Mouse (Mus musculus): ENCODE results near the gene Ngef. TPM values are rescaled to one million over a fixed set of nuclear protein-coding genes. Genes with fewer than 3 reads are reported as not detected.

Ngef gene
- total RNA-seq (2015) (not detected in 2 replicates), total RNA-seq (2017) (not detected in 2 replicates)

DNA sequence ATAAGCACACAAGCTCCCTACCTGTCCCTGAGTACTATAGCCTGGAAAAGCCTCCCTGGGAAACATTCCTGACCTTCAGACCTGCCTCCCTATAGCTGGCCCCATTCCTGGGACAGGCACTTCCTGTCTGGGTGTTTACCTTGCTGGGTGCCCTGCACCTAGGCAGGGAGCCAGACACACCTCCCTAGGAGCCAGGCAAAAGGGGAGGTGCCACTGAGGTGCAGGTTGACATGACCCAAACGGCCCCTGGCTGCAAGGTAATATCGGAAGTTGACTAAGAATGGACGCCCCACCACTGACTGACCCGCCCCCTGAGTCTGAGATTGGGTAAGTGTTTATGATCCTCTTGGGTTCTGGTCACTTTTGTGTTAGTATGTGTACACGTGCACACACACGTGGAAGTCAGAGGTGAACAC is at the start of gene Ngef:
Ngef (minus strand) TSS at position 71 of the 416 bp plus-strand sequence.
- ATAC-seq (replicated peaks; ENCODE audit: poor library complexity): no peak

DNA sequence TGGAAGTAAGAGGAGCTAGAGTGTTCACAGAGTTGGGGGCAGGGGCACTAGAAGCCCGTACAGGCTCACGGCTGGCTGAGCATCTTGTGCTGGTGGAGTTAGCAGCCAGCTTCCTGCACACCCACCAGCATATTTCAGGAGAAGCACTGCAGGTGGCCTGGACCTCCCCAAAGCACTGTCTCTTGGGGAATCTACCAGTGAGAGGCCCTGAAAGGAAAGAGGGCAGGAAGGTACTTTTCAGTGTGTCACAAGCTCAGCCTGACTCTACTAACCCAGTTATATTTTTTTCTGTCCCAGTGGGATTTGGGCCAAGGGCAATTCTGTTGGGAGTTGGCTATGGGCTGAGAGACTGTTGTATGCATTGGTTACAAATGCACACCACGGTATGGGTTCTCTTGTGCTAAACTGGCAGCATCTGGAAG is 48.2 kb upstream of the Ngef start:
- ATAC-seq (replicated peaks; ENCODE audit: poor library complexity): no peak

- 0 out of 2 replicates have a peak, but pooled peaks have one; percentile 7 for ATAC-seq (replicated peaks; ENCODE audit: poor library complexity)
These were observed 47.6 kb upstream of the Ngef start for GRCm38 (mm10) chr1:87621146-87621857.

- ATAC-seq (replicated peaks; ENCODE audit: poor library complexity): no peak
These were observed 47.0 kb upstream of the Ngef start for GRCm38 (mm10) chr1:87620693-87621092.

- ATAC-seq (replicated peaks; ENCODE audit: poor library complexity): peak; percentile 70
These were observed 46.6 kb upstream of the Ngef start, which contains the start of gene Inpp5d for GRCm38 (mm10) chr1:87620211-87620668. Gene Inpp5d (plus strand): TSS chr1:87620312.

DNA sequence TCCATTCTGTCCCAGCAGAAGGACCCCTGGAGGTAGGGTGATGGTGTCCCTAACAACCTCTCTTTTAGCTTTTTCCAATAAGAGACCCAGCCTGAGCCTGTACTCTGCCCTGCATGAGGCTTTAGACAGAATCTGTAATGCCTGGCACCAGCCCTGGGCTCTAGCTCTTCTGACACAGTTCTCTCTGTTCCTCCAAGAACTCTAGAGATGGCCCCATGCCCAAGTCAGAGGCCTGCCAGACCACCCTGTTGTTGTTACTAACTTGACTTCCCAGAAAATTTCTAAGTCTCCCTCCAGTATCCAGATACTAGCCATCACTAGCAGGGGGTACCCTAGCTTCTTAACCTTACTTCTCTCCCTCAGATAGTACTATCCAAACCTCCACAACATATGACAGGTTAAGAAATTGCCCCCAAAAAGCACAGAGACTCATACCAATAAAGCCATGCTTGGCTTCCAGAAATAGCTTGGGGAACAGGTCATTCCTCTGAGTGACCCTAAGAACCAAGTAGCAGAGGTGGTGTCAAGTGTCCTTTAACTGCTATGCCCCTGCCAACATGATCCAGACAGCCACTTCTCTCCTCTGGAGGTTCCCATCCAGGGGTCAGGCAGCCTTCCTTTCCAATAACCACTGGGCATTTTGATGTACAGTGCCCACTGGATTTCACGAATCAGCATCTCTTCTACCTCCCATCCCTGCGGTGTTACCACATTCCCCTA is 41.1 kb upstream of the Ngef start:
- ATAC-seq (replicated peaks; ENCODE audit: poor library complexity): no peak

GRCm38 (mm10) chr1:87608416-87609046 is 34.9 kb upstream of the Ngef start:
- peak; percentile 74 for ATAC-seq (replicated peaks; ENCODE audit: poor library complexity)

DNA sequence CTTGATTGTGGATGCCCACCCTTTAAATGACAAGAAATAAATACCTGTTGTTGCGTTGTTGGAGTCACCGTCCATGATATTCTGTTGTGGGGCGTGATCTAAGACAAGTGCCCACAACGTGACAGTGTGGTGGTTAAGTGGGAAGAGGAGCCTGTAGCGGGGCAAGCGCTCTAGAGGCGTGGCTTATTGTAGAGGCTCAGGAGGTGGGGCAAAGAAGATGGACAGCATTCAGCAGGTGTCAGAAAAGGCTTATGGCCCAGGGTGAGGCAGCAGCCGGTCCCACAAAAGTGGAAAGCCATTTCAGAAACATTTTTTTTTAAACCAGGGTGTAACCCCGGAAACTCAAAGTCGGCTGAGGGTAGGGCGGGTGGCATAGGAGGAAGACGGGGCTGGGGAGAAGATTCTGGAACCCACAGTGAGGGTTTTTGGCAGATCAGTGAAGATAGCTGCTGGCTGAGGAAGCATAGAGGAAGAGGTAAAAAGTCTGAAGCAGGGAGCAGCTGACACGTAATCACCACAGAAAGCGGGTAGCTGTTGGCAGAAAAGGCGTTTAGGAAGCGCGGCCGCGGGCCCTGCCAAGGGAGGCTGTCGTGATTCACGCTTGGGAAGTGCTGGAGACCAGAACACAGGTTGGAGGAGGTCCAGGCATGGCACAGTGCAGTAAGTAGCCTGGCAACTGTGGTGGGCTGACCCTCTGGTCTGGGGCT is 33.9 kb upstream of the Ngef start:
- ATAC-seq (replicated peaks; ENCODE audit: poor library complexity): peak; percentile 72

- ATAC-seq (replicated peaks; ENCODE audit: poor library complexity): no peak
These were observed 31.6 kb upstream of the Ngef start for GRCm38 (mm10) chr1:87605296-87605695.

DNA sequence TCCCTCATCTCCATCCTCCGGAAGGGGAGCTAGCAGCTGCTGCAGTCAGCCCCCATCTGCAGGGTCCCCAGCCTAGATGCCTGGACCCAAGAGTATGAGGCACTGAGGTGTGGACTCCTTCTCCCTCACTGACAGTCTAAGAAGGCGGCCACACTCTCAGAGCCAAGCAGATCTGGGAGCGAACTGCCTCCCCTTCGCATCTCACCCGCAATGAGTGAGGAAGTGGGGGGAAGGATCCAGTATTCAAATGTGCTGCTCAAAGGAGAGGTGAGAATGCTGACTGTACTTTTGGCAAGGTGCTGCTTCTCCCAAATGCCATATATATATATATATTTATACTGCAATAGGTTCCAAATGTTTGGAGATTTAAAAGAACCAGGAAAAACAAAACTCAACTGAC is 29.7 kb upstream of the Ngef start:
- ATAC-seq (replicated peaks; ENCODE audit: poor library complexity): no peak

- no peak for ATAC-seq (replicated peaks; ENCODE audit: poor library complexity)
These were observed 28.1 kb upstream of the Ngef start for GRCm38 (mm10) chr1:87601801-87602200.

DNA sequence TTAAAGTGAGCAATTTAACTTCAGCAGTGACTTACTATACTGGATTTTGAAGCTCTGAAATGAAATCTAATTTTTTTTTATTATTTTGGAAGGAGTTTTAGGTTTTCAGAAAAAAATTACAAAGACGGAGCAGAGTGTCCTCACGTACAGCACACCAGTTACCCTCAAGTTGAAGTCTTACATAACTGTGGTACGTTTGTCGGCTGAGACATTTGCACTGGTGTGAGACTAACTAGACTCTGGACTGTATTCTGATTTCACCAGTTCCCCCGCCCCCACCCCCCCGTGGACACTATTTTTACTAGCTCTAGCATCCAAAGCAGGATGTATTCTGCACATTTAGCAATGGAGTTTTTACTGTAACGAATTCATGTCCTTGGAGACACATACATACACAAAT is 26.9 kb upstream of the Ngef start:
- no peak for ATAC-seq (replicated peaks; ENCODE audit: poor library complexity)

- no peak for ATAC-seq (replicated peaks; ENCODE audit: poor library complexity)
These were observed 21.0 kb upstream of the Ngef start for GRCm38 (mm10) chr1:87594671-87595070.

DNA sequence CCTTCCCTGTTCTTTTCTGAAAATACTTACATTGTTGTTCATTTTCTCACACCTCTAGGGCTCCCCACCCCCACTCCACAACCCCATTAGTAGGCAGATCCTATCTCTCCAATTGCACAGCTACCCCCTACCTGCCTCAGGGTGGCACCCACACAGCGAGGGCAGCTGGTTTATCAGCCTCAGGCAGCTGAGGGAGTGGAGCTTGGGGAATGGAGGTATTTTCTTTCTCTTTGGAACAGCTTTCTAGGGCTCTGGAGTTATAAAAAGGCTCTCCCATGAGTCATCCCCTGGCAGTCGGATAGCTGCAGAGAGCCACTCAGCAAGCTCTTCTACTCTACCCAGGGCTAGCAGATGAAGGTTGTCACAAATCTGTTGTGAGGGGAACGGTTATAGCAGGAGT is 20.6 kb upstream of the Ngef start:
- ATAC-seq (replicated peaks; ENCODE audit: poor library complexity): no peak

- ATAC-seq (replicated peaks; ENCODE audit: poor library complexity): no peak
These were observed 16.3 kb upstream of the Ngef start for GRCm38 (mm10) chr1:87589980-87590379.

GRCm38 (mm10) chr1:87589162-87589561 is 15.5 kb upstream of the Ngef start:
- no peak for ATAC-seq (replicated peaks; ENCODE audit: poor library complexity)

GRCm38 (mm10) chr1:87580824-87581223 is 7.2 kb upstream of the Ngef start:
- 0 out of 2 replicates have a peak, but pooled peaks have one; percentile 37 for ATAC-seq (replicated peaks; ENCODE audit: poor library complexity)

DNA sequence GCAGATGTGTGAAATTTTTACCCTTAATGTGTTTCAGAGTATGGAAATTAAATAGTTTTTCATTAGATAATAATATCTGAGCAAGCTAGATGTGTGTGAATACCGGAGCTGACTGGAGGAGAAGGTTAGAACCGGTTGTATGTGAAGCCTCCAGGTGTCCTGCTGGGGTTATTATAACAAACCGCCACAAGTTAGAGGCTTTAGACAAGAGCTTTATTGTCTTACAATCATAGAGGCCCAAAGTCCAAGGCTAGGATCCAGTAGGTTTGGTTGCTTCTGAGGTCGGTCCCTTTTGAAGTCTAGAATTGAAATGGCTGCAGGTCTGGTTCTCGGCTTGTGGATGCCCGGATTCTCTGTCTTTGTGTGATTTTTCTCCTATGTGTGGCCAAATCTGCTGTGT is 5.3 kb upstream of the Ngef start:
- no peak for ATAC-seq (replicated peaks; ENCODE audit: poor library complexity)

GRCm38 (mm10) chr1:87574785-87575184 is 1.1 kb upstream of the Ngef start:
- no peak for ATAC-seq (replicated peaks; ENCODE audit: poor library complexity)

DNA sequence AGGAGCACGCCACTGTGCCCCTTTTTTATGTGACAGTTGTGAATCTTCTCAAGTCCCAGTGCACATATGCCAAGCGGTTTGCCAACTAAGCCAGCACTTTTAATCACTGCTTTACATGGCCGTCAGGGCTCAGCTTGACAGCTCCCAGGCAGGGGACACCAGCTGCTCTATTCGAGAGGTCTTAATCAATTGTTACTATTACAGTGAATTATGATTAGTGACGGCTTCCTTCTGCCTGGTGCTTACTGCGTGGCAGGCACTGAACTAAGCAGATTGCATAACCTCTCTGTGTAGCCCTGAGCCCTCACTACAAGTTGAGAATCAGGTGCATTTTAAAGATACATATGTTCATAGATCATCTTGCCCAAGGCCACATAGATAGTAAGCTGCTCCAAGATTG is 683 bp upstream of the Ngef start:
- ATAC-seq (replicated peaks; ENCODE audit: poor library complexity): no peak

- no peak for ATAC-seq (replicated peaks; ENCODE audit: poor library complexity)
These were observed 409 bp downstream of the Ngef start for GRCm38 (mm10) chr1:87573261-87573660.
